Mouse (Mus musculus): ENCODE results near the gene Atp6v0c.

The Atp6v0c gene

GRCm38 (mm10) chr17:24119446-24119845 is 50.1 kb downstream of the Atp6v0c start:
- in situ Hi-C loops (cut with MboI, MseI) = no loop called here
